Mouse (Mus musculus) forebrain, embryonic 12.5 days (tissue): ENCODE results near the gene Polr2l. TPM values are rescaled to one million over a fixed set of nuclear protein-coding genes. Genes with fewer than 3 reads are reported as not detected.

Experiments
- ATAC-seq: fragments of 200-750 bp; cut with Nextera tagmentation; 2 replicates; pipeline ENCODE4 v1.8.0; 2017; ENCODE audit warnings: moderate TSS enrichment; ENCODE audit not compliant: low FRiP score
- H3K27ac ChIP-seq: fragments of 300-500 bp; sonication (generic); 2 replicates; pipeline ENCODE4 v1.5.1; 2016; ENCODE audit warnings: mild to moderate bottlenecking
- H3K27me3 ChIP-seq: fragments of 300-500 bp; sonication (generic); 2 replicates; pipeline ENCODE4 v1.6.1; 2016; ENCODE audit warnings: mild to moderate bottlenecking
- H3K36me3 ChIP-seq: fragments of 300-500 bp; sonication (generic); replicated peaks from 2 replicates; pipeline ENCODE4 v1.6.1; 2016; ENCODE audit warnings: mild to moderate bottlenecking
- H3K4me1 ChIP-seq: fragments of 300-500 bp; sonication (generic); 2 replicates; pipeline ENCODE4 v1.6.1; 2016
- H3K4me2 ChIP-seq: fragments of 300-500 bp; sonication (generic); 2 replicates; pipeline ENCODE4 v1.6.1; 2016; ENCODE audit warnings: mild to moderate bottlenecking, moderate library complexity
- H3K4me3 ChIP-seq: fragments of 300-500 bp; sonication (generic); replicated peaks from 2 replicates; pipeline ENCODE4 v1.5.1; 2016; ENCODE audit warnings: mild to moderate bottlenecking
- H3K9ac ChIP-seq: fragments of 300-500 bp; sonication (generic); 2 replicates; pipeline ENCODE4 v1.6.1; 2016; ENCODE audit warnings: mild to moderate bottlenecking
- H3K9me3 ChIP-seq: fragments of 300-500 bp; sonication (generic); 2 replicates; pipeline ENCODE4 v1.6.1; 2016
- WGBS: fragments of 180-500 bp; shearing (Covaris S2); methylation state at CpG from one replicate; pipeline ENCODE4 v1.1.7; 2016; 5-methylcytosine and 5-hydroxymethylcytosine counted together
- polyA plus RNA-seq: library from polyadenylated mRNA; unstranded; fragments of >200 nt; fragmentation: Nextera tagmentation; extraction: Ambion mirVana; gene quantifications from 2 replicates; pipeline ENCODE4 v1.2.1, GENCODE M21; 2016

Gene Polr2l
- polyA plus RNA-seq, 1 experiment from 2014 or later = 78.4 TPM

DNA sequence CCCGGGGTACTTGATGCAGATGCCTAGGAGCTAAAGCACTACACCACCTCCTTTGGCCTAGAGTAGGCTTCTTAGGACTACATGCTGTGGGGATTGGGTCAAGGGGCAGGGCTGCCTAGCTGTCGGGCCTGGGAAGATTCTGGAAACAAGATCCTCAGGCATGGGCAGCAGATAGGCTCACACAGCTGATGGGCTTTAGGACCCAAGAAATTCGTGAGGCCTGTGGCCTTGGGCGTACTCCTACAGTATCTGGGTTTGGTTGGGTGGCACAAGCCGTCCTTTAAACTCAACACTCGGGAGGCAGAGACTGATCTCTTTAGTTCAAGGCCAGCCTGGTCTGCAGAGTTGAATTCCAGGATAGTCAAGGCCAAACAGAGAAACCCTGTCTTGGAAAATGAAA is 2.7 kb downstream of the Polr2l start:
- Histone ChIP-seq H3K4me3 (no peak overlapping the region), H3K27ac (no peak overlapping the region), H3K9ac (no peak overlapping the region), H3K4me2 (no peak overlapping the region), H3K4me1 (peaks cover 58% of the 10 kb centered on the region), H3K36me3 (peaks cover 34% of the 10 kb centered on the region), H3K9me3 (no peaks in the 10 kb centered on the region), H3K27me3 (peaks cover 18% of the 10 kb centered on the region)
- no peak for ATAC-seq
- WGBS = 82% methylated on average over 6 of the region's 6 CpGs

- Histone ChIP-seq H3K4me2 (no peak overlapping the region), H3K27ac (no peak overlapping the region), H3K4me1 (peaks cover 54% of the 10 kb centered on the region), H3K4me3 (no peak overlapping the region), H3K9me3 (no peaks in the 10 kb centered on the region), H3K9ac (no peak overlapping the region), H3K27me3 (peaks cover 16% of the 10 kb centered on the region), H3K36me3 (peaks cover 34% of the 10 kb centered on the region)
- ATAC-seq = no peak
- 87% methylated on average over 1 of the region's 1 CpGs for WGBS
These were observed 3.7 kb downstream of the Polr2l start for GRCm38 (mm10) chr7:141471236-141471635.

- Histone ChIP-seq H3K4me3 (no peak overlapping the region), H3K4me2 (no peak overlapping the region), H3K27ac (no peak overlapping the region), H3K4me1 (peaks cover 48% of the 10 kb centered on the region), H3K9ac (no peak overlapping the region), H3K36me3 (peaks cover 34% of the 10 kb centered on the region), H3K9me3 (no peaks in the 10 kb centered on the region), H3K27me3 (peaks cover 16% of the 10 kb centered on the region)
- 96% methylated on average over 10 of the region's 10 CpGs for whole genome bisulfite sequencing
- ATAC-seq = no peak
These were observed 4.3 kb downstream of the Polr2l start for GRCm38 (mm10) chr7:141470637-141470944.

DNA sequence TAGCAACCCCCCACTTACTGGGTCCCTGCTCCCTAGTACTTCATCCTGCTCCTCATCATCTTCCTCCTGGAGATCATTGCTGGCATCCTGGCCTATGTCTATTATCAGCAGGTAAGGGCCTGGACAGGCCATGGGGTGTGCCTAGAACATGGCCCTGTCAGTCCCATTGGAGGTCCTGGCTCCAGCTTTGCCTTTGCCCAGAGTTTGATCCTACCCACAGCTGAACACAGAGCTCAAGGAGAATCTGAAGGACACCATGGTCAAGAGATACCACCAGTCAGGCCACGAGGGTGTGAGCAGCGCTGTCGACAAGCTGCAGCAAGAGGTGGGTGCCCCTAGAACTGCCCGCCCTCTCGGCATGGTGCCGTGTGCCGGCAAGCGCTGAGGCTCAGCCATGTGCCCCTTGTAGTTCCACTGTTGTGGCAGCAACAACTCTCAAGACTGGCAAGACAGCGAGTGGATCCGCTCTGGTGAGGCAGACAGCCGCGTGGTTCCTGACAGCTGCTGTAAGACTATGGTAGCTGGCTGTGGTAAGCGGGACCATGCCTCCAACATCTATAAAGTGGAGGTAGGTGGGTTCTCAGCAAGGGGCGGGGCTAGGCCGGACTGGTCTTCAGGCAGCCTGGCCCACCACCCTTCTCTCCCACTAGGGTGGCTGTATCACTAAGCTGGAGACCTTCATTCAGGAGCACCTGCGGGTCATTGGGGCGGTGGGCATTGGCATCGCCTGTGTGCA is 4.9 kb downstream of the Polr2l start:
- peaks cover 34% of the 10 kb centered on the region for H3K36me3 ChIP-seq
- ATAC-seq = no peak
- no peak overlapping the region for H3K4me2 ChIP-seq
- H3K4me3 ChIP-seq = no peak overlapping the region
- H3K27ac ChIP-seq = no peak overlapping the region
- peaks cover 19% of the 10 kb centered on the region for H3K27me3 ChIP-seq
- WGBS = 87% methylated on average over 18 of the region's 18 CpGs
- no peak overlapping the region for H3K9ac ChIP-seq
- H3K9me3 ChIP-seq = no peaks in the 10 kb centered on the region
- peaks cover 49% of the 10 kb centered on the region for H3K4me1 ChIP-seq

DNA sequence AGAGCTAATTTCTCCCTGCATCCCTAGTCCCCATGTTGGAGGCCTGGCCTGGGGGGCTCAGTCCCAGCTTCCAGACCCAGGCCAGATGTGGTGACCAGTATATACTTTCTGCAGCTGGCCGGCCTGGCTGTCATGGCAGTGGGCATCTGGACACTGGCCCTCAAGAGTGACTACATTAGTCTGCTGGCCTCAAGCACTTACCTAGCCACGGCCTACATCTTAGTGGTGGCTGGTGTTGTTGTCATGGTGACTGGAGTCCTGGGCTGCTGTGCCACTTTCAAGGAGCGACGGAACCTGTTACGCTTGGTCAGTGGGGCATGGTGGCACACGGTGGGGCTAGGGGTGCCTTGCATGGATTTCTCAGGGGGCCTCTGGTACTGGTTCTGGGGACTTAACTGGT is 5.6 kb downstream of the Polr2l start:
- peaks cover 53% of the 10 kb centered on the region for H3K4me1 ChIP-seq
- H3K4me3 ChIP-seq = peak overlapping the region; percentile 60
- no peak for ATAC-seq
- peak overlapping the region; percentile 65 for H3K4me2 ChIP-seq
- 79% methylated on average over 6 of the region's 6 CpGs for WGBS
- peak overlapping the region; percentile 71; the same call in 1 of the 2 replicates for H3K9ac ChIP-seq
- peaks cover 26% of the 10 kb centered on the region for H3K27me3 ChIP-seq
- H3K27ac ChIP-seq = peak overlapping the region; percentile 84
- H3K36me3 ChIP-seq = peaks cover 34% of the 10 kb centered on the region
- H3K9me3 ChIP-seq = no peaks in the 10 kb centered on the region

- peaks cover 34% of the 10 kb centered on the region for H3K36me3 ChIP-seq
- 21% methylated on average over 8 of the region's 8 CpGs for WGBS
- H3K4me2 ChIP-seq = peak overlapping the region; percentile 65
- H3K9me3 ChIP-seq = no peaks in the 10 kb centered on the region
- peaks cover 46% of the 10 kb centered on the region for H3K4me1 ChIP-seq
- H3K27me3 ChIP-seq = peaks cover 33% of the 10 kb centered on the region
- peak overlapping the region; percentile 60 for H3K4me3 ChIP-seq
- peak overlapping the region; percentile 84 for H3K27ac ChIP-seq
- peak overlapping the region; percentile 71 for H3K9ac ChIP-seq
- ATAC-seq = peak; percentile 82
These were observed 6.3 kb downstream of the Polr2l start for GRCm38 (mm10) chr7:141468522-141469211.

DNA sequence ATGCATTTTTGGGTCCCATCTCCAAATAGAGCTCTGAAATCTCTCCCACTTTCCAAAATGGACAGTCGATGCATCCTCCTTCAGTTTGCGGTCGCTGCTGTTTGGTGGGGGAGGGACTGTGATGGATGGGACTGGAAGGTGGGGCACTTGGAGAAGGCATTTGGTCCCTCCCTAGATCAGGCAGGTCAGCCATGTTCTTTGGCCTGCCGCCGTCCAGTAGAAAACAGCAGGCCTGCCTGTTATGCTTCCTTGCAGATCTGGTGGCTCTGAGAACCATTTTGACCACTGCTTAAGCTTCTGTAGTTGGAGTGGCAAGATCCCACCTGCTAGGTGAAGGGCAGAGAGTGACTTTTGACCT is 6.8 kb downstream of the Polr2l start:
- Histone ChIP-seq H3K4me2 (peak overlapping the region; percentile 65), H3K27ac (peak overlapping the region; percentile 84), H3K36me3 (peaks cover 34% of the 10 kb centered on the region), H3K4me1 (peaks cover 41% of the 10 kb centered on the region), H3K9ac (peak overlapping the region; percentile 71), H3K27me3 (peaks cover 38% of the 10 kb centered on the region), H3K9me3 (no peaks in the 10 kb centered on the region), H3K4me3 (peak overlapping the region; percentile 60)
- peak; percentile 6; the same call in 1 of the 2 replicates for ATAC-seq
- 29% methylated on average over 5 of the region's 5 CpGs for WGBS

- Histone ChIP-seq H3K9me3 (no peaks in the 10 kb centered on the region), H3K27me3 (peaks cover 45% of the 10 kb centered on the region), H3K9ac (peak within 1 kb of the TSS; percentile 71), H3K4me2 (peak within 1 kb of the TSS; percentile 65), H3K4me3 (peak within 1 kb of the TSS; percentile 60), H3K4me1 (peaks cover 42% of the 10 kb centered on the region), H3K36me3 (peaks cover 29% of the 10 kb centered on the region), H3K27ac (peak within 1 kb of the TSS; percentile 84)
- peak; percentile 72 for ATAC-seq
- under 1% methylated on average over 52 of the region's 52 CpGs for WGBS
These were observed 7.5 kb downstream of the Polr2l start, which contains the start of gene Cd151 for GRCm38 (mm10) chr7:141467230-141468030. Cd151 (plus strand) TSS chr7:141467392.

- 61% methylated on average over 10 of the region's 10 CpGs for WGBS
- no peak overlapping the region for H3K27ac ChIP-seq
- H3K9me3 ChIP-seq = no peaks in the 10 kb centered on the region
- H3K4me3 ChIP-seq = peak overlapping the region; percentile 60
- H3K9ac ChIP-seq = peak overlapping the region; percentile 71
- peak overlapping the region; percentile 65 for H3K4me2 ChIP-seq
- peaks cover 50% of the 10 kb centered on the region for H3K4me1 ChIP-seq
- peaks cover 53% of the 10 kb centered on the region for H3K27me3 ChIP-seq
- H3K36me3 ChIP-seq = peaks cover 23% of the 10 kb centered on the region
- no peak for ATAC-seq
These were observed 8.3 kb downstream of the Polr2l start for GRCm38 (mm10) chr7:141466607-141467148.

- H3K4me2 ChIP-seq = no peak overlapping the region
- H3K4me1 ChIP-seq = peaks cover 54% of the 10 kb centered on the region
These were observed 8.9 kb downstream of the Polr2l start for GRCm38 (mm10) chr7:141466045-141466394.

GRCm38 (mm10) chr7:141465388-141466044 is 9.4 kb downstream of the Polr2l start:
- Histone ChIP-seq H3K36me3 (peaks cover 12% of the 10 kb centered on the region), H3K4me2 (no peak overlapping the region), H3K27me3 (peaks cover 64% of the 10 kb centered on the region), H3K9me3 (no peaks in the 10 kb centered on the region), H3K27ac (no peak overlapping the region), H3K9ac (peak overlapping the region; percentile 25; the same call in 1 of the 2 replicates), H3K4me1 (peaks cover 54% of the 10 kb centered on the region), H3K4me3 (no peak overlapping the region)
- WGBS = 49% methylated on average over 8 of the region's 10 CpGs
- ATAC-seq = no peak

More at GRCm38 (mm10) chr7:141466045-141466394, 8.9 kb downstream of the Polr2l start:
- ATAC-seq = no peak
- Histone ChIP-seq H3K9me3 (no peaks in the 10 kb centered on the region), H3K9ac (no peak overlapping the region), H3K36me3 (peaks cover 17% of the 10 kb centered on the region), H3K4me3 (no peak overlapping the region), H3K27me3 (peaks cover 59% of the 10 kb centered on the region), H3K27ac (no peak overlapping the region)
- 77% methylated on average over 7 of the region's 7 CpGs for WGBS
